Mouse (Mus musculus): ENCODE data around the gene Mlf2. TPM values are rescaled to one million over a fixed set of nuclear protein-coding genes. Genes with fewer than 3 reads are reported as not detected.

The Mlf2 gene
- polyA plus RNA-seq, 1 experiment from 2014 or later: 129 TPM

DNA sequence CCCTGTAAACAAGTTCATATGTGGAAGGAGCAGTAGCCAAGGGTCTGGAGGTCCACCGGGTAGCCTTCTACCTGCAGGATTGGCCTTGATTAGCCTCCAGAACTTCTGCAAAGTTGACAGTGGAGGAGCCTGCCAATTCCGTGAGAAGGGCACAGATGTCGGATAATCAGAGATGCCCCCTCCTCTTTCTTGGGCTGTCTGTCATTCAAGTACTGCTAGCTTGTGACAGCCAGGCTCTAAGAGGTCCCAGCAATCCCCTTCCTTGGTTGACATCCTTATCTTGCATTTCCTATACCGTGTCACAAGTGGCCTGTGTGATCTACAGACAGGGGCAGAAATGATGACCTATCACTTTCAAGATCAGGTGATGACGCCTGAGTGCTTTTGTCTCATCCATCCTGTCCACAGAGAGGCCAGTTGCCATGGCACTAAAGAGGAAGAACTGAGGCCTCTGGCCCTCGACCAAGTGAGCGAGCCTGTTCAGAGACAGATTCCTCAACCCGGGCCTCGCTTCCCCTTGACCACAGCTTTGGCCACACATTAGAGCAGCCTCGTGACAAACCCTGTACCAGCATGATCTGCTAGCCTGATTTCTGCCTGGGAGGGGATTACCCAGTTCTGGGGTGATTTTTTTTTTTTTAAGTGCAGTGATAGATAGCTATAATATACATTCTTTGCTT, 30.2 kb upstream of the Mlf2 start:
- Histone ChIP-seq H3K36me3 (no peaks in the 10 kb centered on the region), H3K27me3 (no peaks in the 10 kb centered on the region), H3K9ac (no peak overlapping the region), H3K27ac (no peak overlapping the region), H3K4me3 (replicated peaks) (no peak overlapping the region), H3K4me2 (no peak overlapping the region), H3K9me3 (replicated peaks) (no peaks in the 10 kb centered on the region), H3K4me1 (replicated peaks) (peaks cover 13% of the 10 kb centered on the region)
- DNase-seq (no peak), ATAC-seq (ENCODE audit: low read depth) (no peak)
- 21% methylated on average over 10 of the region's 10 CpGs for WGBS (ENCODE audit: insufficient replicate concordance)

DNA sequence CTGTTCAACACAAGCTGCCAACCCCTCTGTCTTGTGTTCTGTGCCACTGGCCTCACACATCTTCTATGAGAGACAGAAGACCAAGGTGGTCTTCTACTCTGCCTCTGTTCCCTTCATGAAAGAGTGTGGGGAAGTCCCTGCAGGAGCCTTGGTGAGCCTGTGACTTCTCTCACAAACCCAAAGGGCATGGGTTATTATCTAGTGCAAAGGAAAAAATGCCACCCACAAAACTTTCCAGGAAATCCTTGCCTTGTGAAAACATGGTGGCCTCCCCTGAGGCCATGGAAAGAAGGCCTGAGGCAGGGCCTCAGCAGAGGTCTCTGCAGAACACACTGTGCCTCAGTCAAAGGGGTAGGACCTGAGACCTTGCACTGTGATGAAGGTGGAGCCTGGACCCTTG, 29.3 kb upstream of the Mlf2 start:
- DNase-seq (no peak), ATAC-seq (ENCODE audit: low read depth) (no peak)
- Histone ChIP-seq H3K4me3 (replicated peaks) (no peak overlapping the region), H3K27me3 (no peaks in the 10 kb centered on the region), H3K27ac (no peak overlapping the region), H3K9me3 (replicated peaks) (no peaks in the 10 kb centered on the region), H3K36me3 (no peaks in the 10 kb centered on the region), H3K4me1 (replicated peaks) (peaks cover 13% of the 10 kb centered on the region), H3K4me2 (no peak overlapping the region), H3K9ac (no peak overlapping the region)

DNA sequence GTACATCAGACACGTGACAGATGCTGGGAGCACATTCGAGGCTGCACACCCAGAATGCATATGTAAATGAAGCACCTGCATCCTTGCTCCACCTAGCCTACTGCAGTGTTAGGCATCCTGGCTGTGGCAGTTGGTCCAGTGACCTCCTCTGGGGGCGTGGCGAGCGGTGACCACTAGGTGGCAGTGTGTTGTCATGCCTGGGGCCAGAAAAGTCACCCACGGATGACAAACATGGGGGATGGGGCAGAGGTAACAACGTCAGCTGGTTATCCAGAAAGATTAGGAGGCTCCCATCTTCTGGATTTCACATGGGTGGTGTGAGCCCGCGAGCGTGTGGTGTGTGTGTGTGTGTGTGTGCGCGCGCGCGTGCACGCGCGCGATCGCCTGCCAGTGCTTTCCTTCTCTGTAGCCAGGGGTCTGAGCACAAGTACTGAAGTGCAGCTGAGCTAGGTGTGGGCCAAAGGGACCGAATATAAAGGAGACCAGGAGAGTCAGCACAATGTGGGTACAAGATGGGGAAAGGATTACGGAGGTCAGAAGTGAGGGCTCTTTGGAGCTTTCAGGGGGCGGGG, 27.5 kb upstream of the Mlf2 start:
- Histone ChIP-seq H3K27ac (peak overlapping the region; percentile 85), H3K9me3 (replicated peaks) (no peaks in the 10 kb centered on the region), H3K4me3 (replicated peaks) (peak overlapping the region; percentile 68), H3K9ac (peak overlapping the region; percentile 72), H3K4me1 (replicated peaks) (peaks cover 13% of the 10 kb centered on the region), H3K4me2 (peak overlapping the region; percentile 91), H3K36me3 (no peaks in the 10 kb centered on the region), H3K27me3 (peaks cover 17% of the 10 kb centered on the region)
- DNase-seq (peak; percentile 86), ATAC-seq (ENCODE audit: low read depth) (peak; percentile 73)
- WGBS (ENCODE audit: insufficient replicate concordance): under 1% methylated on average over 23 of the region's 23 CpGs

GRCm38 (mm10) chr6:124904161-124904981, 26.8 kb upstream of the Mlf2 start:
- peak; percentile 50 for DNase-seq
- Histone ChIP-seq H3K9me3 (replicated peaks) (no peaks in the 10 kb centered on the region), H3K9ac (peak overlapping the region; percentile 72), H3K27ac (peak overlapping the region; percentile 85), H3K4me1 (replicated peaks) (peaks cover 13% of the 10 kb centered on the region), H3K27me3 (peaks cover 22% of the 10 kb centered on the region), H3K4me2 (peak overlapping the region; percentile 91), H3K4me3 (replicated peaks) (peak overlapping the region; percentile 68), H3K36me3 (no peaks in the 10 kb centered on the region)
- WGBS (ENCODE audit: insufficient replicate concordance): 20% methylated on average over 24 of the region's 24 CpGs
- ATAC-seq (ENCODE audit: low read depth): peak; percentile 56

- DNase-seq (no peak), ATAC-seq (ENCODE audit: low read depth) (no peak)
- no peak overlapping the region for H3K9ac ChIP-seq
- H3K4me1 ChIP-seq (replicated peaks): peaks cover 17% of the 10 kb centered on the region
- no peaks in the 10 kb centered on the region for H3K36me3 ChIP-seq
- no peak overlapping the region for H3K4me3 ChIP-seq (replicated peaks)
- H3K4me2 ChIP-seq: peak overlapping the region; percentile 91
- H3K27me3 ChIP-seq: peaks cover 31% of the 10 kb centered on the region
- H3K9me3 ChIP-seq (replicated peaks): no peaks in the 10 kb centered on the region
- H3K27ac ChIP-seq: no peak overlapping the region
- WGBS (ENCODE audit: insufficient replicate concordance): 57% methylated on average over 16 of the region's 16 CpGs
Observed at GRCm38 (mm10) chr6:124904991-124905860, 26.0 kb upstream of the Mlf2 start.

GRCm38 (mm10) chr6:124907767-124908166, 23.4 kb upstream of the Mlf2 start:
- Histone ChIP-seq H3K27me3 (peaks cover 56% of the 10 kb centered on the region), H3K9me3 (replicated peaks) (no peaks in the 10 kb centered on the region), H3K27ac (no peak overlapping the region), H3K4me2 (no peak overlapping the region), H3K4me1 (replicated peaks) (peaks cover 17% of the 10 kb centered on the region), H3K36me3 (no peaks in the 10 kb centered on the region), H3K4me3 (replicated peaks) (no peak overlapping the region), H3K9ac (no peak overlapping the region)
- DNase-seq: no peak
- ATAC-seq (ENCODE audit: low read depth): no peak
- WGBS (ENCODE audit: insufficient replicate concordance): 42% methylated on average over 1 of the region's 1 CpGs

DNA sequence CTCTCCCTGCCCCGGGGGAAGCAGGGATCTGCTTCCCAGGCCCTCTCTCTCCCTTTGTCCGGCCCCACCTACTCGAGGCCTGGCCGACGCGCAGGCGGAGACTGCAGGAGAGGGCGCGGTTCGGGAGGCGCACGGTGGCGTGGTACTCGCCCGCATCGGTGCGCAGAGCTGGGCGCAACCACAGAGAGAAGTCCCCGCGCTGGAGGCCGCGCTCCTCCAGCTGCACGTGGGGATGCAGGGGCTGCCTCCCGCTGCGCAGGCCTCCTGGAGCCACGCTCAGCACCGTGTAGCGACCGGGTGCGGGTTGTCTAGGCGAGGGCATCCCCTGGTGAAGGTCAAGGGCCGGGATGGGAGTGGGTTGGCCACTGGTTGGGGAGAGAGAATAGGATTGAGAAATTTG, 21.2 kb upstream of the Mlf2 start:
- Histone ChIP-seq H3K27me3 (peaks cover 75% of the 10 kb centered on the region), H3K4me3 (replicated peaks) (no peak overlapping the region), H3K36me3 (peaks cover 12% of the 10 kb centered on the region), H3K4me1 (replicated peaks) (peaks cover 27% of the 10 kb centered on the region), H3K9ac (no peak overlapping the region), H3K4me2 (peak overlapping the region; percentile 35; the same call in 1 of the 2 replicates), H3K27ac (no peak overlapping the region), H3K9me3 (replicated peaks) (no peaks in the 10 kb centered on the region)
- no peak for ATAC-seq (ENCODE audit: low read depth)
- DNase-seq: no peak
- 4% methylated on average over 32 of the region's 32 CpGs for WGBS (ENCODE audit: insufficient replicate concordance)

DNA sequence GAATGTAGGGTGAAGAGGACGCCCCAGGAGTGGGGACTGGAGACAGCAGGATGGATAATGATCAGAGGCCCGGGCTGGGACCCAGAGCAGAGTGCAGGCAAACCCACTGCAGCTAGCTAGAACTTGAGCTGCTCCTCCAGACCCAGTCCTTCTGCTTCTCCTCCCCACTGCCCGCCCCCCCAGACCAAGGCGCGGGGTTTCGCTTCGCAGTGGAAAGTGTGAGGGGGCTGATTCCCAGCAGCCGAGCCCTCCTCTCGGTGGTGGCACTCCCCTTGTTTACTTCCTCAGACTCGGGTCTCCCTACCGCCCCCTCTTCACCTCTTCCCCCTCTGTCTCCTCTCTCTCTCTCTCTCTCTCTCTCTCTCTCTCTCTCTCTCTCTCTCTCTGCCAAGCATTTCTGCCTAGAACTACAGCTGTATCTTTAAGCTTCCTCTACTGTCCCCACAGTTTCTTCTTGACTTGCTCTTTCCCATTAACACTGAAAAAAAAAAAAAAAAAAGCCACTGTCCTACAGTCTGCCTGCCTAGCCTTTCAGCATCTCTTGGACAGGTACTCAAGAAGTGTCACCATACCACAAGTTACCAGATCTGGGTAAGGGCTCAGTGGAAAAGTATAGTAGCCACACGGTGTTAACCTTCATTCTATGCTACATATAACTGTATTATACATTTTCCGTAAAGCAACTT, 19.5 kb upstream of the Mlf2 start, which contains the start of gene Lag3:
Gene Lag3, minus strand, starts transcription at position 173 of the 686 bp plus-strand sequence.
- Histone ChIP-seq H3K27ac (no peak within 1 kb of the TSS), H3K36me3 (peaks cover 12% of the 10 kb centered on the region), H3K4me3 (replicated peaks) (no peak within 1 kb of the TSS), H3K4me1 (replicated peaks) (peaks cover 37% of the 10 kb centered on the region), H3K9me3 (replicated peaks) (no peaks in the 10 kb centered on the region), H3K27me3 (peaks cover 91% of the 10 kb centered on the region), H3K4me2 (no peak within 1 kb of the TSS), H3K9ac (no peak within 1 kb of the TSS)
- WGBS (ENCODE audit: insufficient replicate concordance): 21% methylated on average over 13 of the region's 13 CpGs
- no peak for ATAC-seq (ENCODE audit: low read depth)
- DNase-seq: no peak

DNA sequence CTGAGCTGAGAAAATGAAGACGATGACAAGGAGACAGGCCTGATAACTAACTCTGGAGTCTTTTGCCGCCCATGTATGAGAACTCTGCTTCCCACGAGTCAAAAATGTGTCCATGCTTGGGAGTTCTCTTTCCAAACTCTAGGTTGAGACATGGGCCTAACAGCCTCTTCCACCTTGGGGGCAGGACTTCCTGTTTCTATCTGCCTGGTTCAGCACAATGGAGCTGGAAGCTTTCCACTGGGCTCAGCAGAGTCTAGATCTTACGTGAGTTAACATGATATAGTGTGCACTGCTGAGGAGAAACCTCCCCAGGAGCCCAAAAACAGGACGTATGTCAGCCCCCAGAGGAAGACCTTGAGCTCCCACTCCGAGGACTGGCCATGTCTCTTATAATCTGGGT, 18.0 kb upstream of the Mlf2 start:
- Histone ChIP-seq H3K4me3 (replicated peaks) (no peak overlapping the region), H3K36me3 (peaks cover 12% of the 10 kb centered on the region), H3K4me2 (no peak overlapping the region), H3K9ac (no peak overlapping the region), H3K9me3 (replicated peaks) (no peaks in the 10 kb centered on the region), H3K27me3 (peaks cover 94% of the 10 kb centered on the region), H3K27ac (no peak overlapping the region), H3K4me1 (replicated peaks) (peaks cover 51% of the 10 kb centered on the region)
- no peak for ATAC-seq (ENCODE audit: low read depth)
- DNase-seq: no peak
- 29% methylated on average over 6 of the region's 6 CpGs for WGBS (ENCODE audit: insufficient replicate concordance)

DNA sequence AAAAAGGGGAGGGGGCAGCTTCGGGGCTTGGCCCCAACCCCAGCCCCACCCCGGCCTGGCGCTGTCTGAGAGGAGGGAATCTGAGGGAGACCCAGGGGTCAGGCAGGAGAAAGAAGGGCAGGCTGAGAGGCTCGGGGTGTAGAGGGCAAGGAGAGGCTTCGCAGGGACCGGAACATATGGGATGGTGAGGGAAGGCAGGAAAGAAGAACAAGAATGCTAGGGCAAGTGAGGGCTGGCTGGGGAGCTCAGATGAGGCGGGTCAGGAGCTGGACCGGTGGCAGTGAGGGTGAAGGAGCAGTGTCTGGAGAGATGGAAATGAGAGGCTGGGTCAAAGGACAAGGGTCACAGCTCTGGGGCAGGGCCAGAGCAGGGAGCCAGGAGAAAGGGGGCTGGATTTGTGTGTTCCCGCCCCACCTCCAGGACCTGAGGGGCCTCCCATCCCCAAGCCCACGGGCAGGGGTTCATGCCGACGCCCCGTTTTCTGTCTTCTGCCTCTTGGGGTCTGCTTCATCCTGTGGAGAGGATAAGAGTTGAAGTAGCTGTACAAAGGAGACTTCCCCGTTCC, 17.4 kb upstream of the Mlf2 start:
- WGBS (ENCODE audit: insufficient replicate concordance): 69% methylated on average over 14 of the region's 14 CpGs
- Histone ChIP-seq H3K9me3 (replicated peaks) (no peaks in the 10 kb centered on the region), H3K27ac (no peak overlapping the region), H3K27me3 (peaks cover 96% of the 10 kb centered on the region), H3K4me2 (no peak overlapping the region), H3K4me1 (replicated peaks) (peaks cover 56% of the 10 kb centered on the region), H3K36me3 (peaks cover 12% of the 10 kb centered on the region), H3K4me3 (replicated peaks) (no peak overlapping the region), H3K9ac (no peak overlapping the region; the same call in 1 of the 2 replicates)
- DNase-seq: no peak
- ATAC-seq (ENCODE audit: low read depth): no peak

Measured in liver, embryonic 13.5 days (tissue).